Mouse (Mus musculus) embryonic facial prominence, embryonic 11.5 days (tissue): ENCODE data around the gene Gpx3. TPM values are rescaled to one million over a fixed set of nuclear protein-coding genes. Genes with fewer than 3 reads are reported as not detected.
A peak's percentile ranks its signal among the peaks of the same experiment; 100 is the strongest.
"Not testable (repeated sequence)": the region's sequence is repeated elsewhere in the genome, so short reads cannot be mapped to it uniquely, and the experiment has no call there.

Source experiments
- ATAC-seq: fragments of 200-750 bp; cut with Nextera tagmentation; replicated peaks from 2 replicates; pipeline ENCODE4 v1.8.0; 2017; ENCODE audit warnings: low read depth; ENCODE audit not compliant: insufficient number of reproducible peaks, low FRiP score, low TSS enrichment
- DNase-seq: peaks from one replicate; pipeline ENCODE4 v3.0.0-alpha.2; 2015; ENCODE audit warnings: low spot score
- H3K27ac ChIP-seq: fragments of 300-500 bp; sonication (generic); replicated peaks from 2 replicates; pipeline ENCODE4 v1.5.1; 2014; ENCODE audit warnings: mild to moderate bottlenecking, low read depth, low read length, control low read depth
- H3K27me3 ChIP-seq: fragments of 300-500 bp; sonication (generic); 2 replicates; pipeline ENCODE4 v1.6.1; 2014; ENCODE audit warnings: mild to moderate bottlenecking, low read length, moderate library complexity, mixed read lengths; ENCODE audit not compliant: control insufficient read depth, insufficient read depth
- H3K36me3 ChIP-seq: fragments of 300-500 bp; sonication (generic); replicated peaks from 2 replicates; pipeline ENCODE4 v1.6.1; 2014; ENCODE audit warnings: low read depth, mild to moderate bottlenecking, low read length, moderate library complexity, mixed read lengths; ENCODE audit not compliant: control insufficient read depth, insufficient read depth
- H3K4me1 ChIP-seq: fragments of 300-500 bp; sonication (generic); 2 replicates; pipeline ENCODE4 v1.6.1; 2014; ENCODE audit warnings: low read length, mixed read lengths; ENCODE audit not compliant: control insufficient read depth, insufficient read depth
- H3K4me2 ChIP-seq: fragments of 300-500 bp; sonication (generic); 2 replicates; pipeline ENCODE4 v1.6.1; 2014; ENCODE audit warnings: low read depth, mild to moderate bottlenecking, control low read depth, low read length, moderate library complexity
- H3K4me3 ChIP-seq: fragments of 300-500 bp; sonication (generic); 2 replicates; pipeline ENCODE4 v1.5.1; 2014; ENCODE audit warnings: low read depth, low read length, control low read depth
- H3K9ac ChIP-seq: fragments of 300-500 bp; sonication (generic); replicated peaks from 2 replicates; pipeline ENCODE4 v1.6.1; 2014; ENCODE audit warnings: mild to moderate bottlenecking, control low read depth, low read length
- H3K9me3 ChIP-seq: fragments of 300-500 bp; sonication (generic); replicated peaks from 2 replicates; pipeline ENCODE4 v1.6.1; 2016; ENCODE audit warnings: mild to moderate bottlenecking, low read length, inconsistent platforms, mixed read lengths; ENCODE audit not compliant: control insufficient read depth
- WGBS: fragments of 180-500 bp; shearing (Covaris S2); extraction: QIAGEN DNeasy Blood & Tissue Kit; methylation state at CpG from one replicate; pipeline ENCODE4 v1.1.7; 2014; 5-methylcytosine and 5-hydroxymethylcytosine counted together
- polyA plus RNA-seq: library from polyadenylated mRNA; unstranded; fragments of >200 nt; fragmentation: Nextera tagmentation; extraction: Ambion mirVana; gene quantifications from 2 replicates; pipeline ENCODE4 v1.2.1, GENCODE M21; 2014

Gpx3 gene
- polyA plus RNA-seq, 1 experiment from 2014 or later: 70.6 TPM

DNA sequence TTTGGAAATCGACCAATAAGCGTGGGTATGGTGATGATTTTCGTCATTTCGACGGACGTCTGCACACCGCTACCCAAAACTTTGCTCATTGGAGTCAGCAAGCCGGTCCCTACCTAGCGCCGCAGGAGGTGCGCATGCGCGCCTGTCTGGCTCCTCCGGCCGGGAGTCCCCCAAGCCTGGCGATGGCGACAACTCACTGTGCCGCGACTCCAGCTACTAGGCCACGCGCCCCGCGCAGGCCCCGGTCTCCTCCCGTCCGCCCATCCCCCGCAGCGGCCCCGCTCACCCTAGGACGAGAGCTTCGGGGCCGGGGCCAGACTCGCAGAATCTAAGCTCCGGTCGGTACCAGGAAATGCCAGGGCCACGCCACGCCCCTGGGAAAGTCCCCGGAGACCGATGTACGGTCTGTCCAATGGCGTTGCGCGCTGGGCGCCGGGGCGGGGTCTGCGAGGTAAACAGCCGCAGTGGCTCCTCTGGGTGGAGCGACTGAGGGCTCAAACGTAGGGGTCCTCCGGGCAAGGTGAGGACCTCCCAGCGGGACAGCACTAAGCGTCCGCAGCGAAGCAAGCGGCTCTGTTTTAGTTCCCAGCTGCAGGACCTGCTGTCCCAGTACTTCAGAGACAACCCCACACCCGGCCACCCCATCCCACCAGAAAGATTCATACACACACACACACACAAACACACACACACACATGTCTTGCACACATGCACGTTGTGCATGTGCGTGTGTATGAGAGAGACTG, 53.7 kb downstream of the Gpx3 start:
- H3K27me3 ChIP-seq: no peaks in the 10 kb centered on the region
- WGBS: under 1% methylated on average over 59 of the region's 59 CpGs
- peak overlapping the region; percentile 61 for H3K4me2 ChIP-seq
- ATAC-seq (peak; percentile 97), DNase-seq (peak; percentile 97)
- peak overlapping the region; percentile 76 for H3K9ac ChIP-seq
- H3K27ac ChIP-seq: peak overlapping the region; percentile 70; the same call in 1 of the 2 replicates
- H3K9me3 ChIP-seq: no peaks in the 10 kb centered on the region
- peak overlapping the region; percentile 85 for H3K4me3 ChIP-seq
- H3K36me3 ChIP-seq: no peaks in the 10 kb centered on the region
- H3K4me1 ChIP-seq: no peaks in the 10 kb centered on the region

DNA sequence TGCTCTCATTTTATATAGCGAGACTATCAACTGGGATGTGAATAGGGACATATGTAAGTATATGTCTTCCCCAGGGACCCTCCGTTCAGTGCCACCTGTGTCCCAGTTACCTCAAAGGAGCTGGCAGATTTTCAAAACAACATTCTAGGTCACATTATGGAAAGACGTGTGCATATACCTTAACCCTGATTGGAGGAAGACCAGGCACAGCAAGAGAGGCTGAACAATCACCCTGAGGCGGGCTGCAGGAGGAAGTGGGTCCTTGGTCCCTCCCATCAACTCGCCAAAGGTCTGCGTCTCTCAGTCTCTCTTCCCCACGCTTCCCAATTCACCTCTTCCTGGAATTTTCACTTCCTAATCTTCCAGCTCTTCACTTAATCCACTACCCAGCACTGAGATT, 54.7 kb downstream of the Gpx3 start:
- H3K27me3 ChIP-seq: no peaks in the 10 kb centered on the region
- H3K9ac ChIP-seq: no peak overlapping the region
- H3K4me2 ChIP-seq: no peak overlapping the region
- H3K27ac ChIP-seq: no peak overlapping the region
- ATAC-seq (no peak), DNase-seq (no peak)
- WGBS: 48% methylated on average over 7 of the region's 7 CpGs
- no peaks in the 10 kb centered on the region for H3K9me3 ChIP-seq
- no peak overlapping the region for H3K4me3 ChIP-seq
- no peaks in the 10 kb centered on the region for H3K4me1 ChIP-seq
- no peaks in the 10 kb centered on the region for H3K36me3 ChIP-seq

DNA sequence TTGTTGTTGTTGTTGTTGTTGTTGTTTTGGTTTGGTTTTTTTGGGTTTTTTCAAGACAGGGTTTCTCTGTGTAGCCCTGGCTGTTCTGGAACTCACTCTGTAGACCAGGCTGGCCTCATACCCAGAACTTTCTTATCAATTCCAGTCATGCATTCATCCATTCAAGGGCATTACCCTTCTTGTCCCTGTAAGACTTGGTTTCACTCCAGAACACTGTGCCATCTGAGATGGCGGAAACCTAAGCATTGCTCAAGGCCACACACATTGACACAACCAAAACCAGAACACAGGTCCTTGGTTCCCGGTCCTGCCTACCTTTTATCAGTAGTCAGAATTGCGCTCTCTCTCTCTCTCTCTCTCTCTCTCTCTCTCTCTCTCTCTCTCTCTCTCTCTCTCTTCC, 55.5 kb downstream of the Gpx3 start:
- H3K27me3 ChIP-seq, ATAC-seq: not testable (repeated sequence)
- WGBS: 86% methylated on average over 3 of the region's 3 CpGs

DNA sequence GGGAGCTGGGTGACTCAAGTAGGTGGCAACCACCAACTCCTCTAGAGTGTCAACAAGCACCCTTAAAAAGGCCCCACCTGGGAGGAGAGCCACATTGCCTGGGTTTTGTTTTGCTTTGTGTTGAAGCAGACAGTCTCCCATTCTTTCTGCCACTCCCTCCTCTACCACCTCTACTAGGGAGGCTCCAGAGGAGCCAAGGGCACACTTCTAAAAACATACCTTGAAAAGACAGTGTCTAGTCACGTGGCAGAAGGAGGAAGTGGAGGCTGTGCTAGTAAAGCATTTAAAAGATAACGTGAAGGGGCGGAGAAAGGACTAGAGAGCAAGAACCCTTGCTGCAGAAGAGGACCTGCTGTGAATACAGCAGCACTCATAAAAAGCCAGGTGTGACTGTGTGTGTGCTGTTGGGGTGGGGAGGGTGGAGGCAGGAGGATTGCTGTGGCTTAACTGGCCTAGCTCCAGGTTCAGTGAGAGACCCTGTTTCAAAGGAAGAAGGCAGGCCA, 56.4 kb downstream of the Gpx3 start:
- DNase-seq: no peak
- H3K9me3 ChIP-seq: no peaks in the 10 kb centered on the region
- no peak overlapping the region for H3K4me2 ChIP-seq
- no peaks in the 10 kb centered on the region for H3K4me1 ChIP-seq
- H3K9ac ChIP-seq: no peak overlapping the region
- no peaks in the 10 kb centered on the region for H3K36me3 ChIP-seq
- no peak for ATAC-seq
- H3K27ac ChIP-seq: no peak overlapping the region
- no peaks in the 10 kb centered on the region for H3K27me3 ChIP-seq
- WGBS: 65% methylated on average over 3 of the region's 3 CpGs
- no peak overlapping the region for H3K4me3 ChIP-seq

More for the DNA sequence above, 55.5 kb downstream of the Gpx3 start:
- H3K4me1 ChIP-seq, H3K9ac ChIP-seq, H3K9me3 ChIP-seq, H3K4me3 ChIP-seq, H3K4me2 ChIP-seq, H3K36me3 ChIP-seq, H3K27ac ChIP-seq, DNase-seq: not testable (repeated sequence)

Other genes with a start within 250 kb of the Gpx3 start
- gene Cdc42se2, start 114.8 kb upstream of the Gpx3 start, polyA plus RNA-seq: 150 and 155 TPM in 2 replicates
- gene Lyrm7, start 41.5 kb upstream of the Gpx3 start, polyA plus RNA-seq: 7.4 and 9.6 TPM in 2 replicates
- gene Hint1, start 36.1 kb upstream of the Gpx3 start, polyA plus RNA-seq: 678 and 720 TPM in 2 replicates
- gene Tnip1, start 60.5 kb downstream of the Gpx3 start, polyA plus RNA-seq: 9.1 and 11.6 TPM in 2 replicates
- 112 and 116 TPM in 2 replicates for gene Anxa6, start 131.0 kb downstream of the Gpx3 start, polyA plus RNA-seq
- gene Ccdc69, start 175.7 kb downstream of the Gpx3 start, polyA plus RNA-seq: 0.49 and 0.50 TPM in 2 replicates
- 12.3 and 12.7 TPM in 2 replicates for gene Gm2a, start 195.7 kb downstream of the Gpx3 start, polyA plus RNA-seq
- gene Slc36a3, start 249.3 kb downstream of the Gpx3 start, polyA plus RNA-seq: not detected in 2 replicates